Mouse (Mus musculus) layer of hippocampus, postnatal 14 days (tissue): ENCODE measurements around the gene Rps21. TPM values are rescaled to one million over a fixed set of nuclear protein-coding genes. Genes with fewer than 3 reads are reported as not detected.

Source experiments
- DNase-seq, 2 experiments: peaks; one replicate each; pipeline ENCODE4 v3.0.0; 2021 to 2022; ENCODE audit warnings: low spot score in 2 of 2, mixed read lengths in 1 of 2
- total RNA-seq, 2 experiments: library from RNA; stranded (reverse); gene quantifications; 2 replicates each; pipeline ENCODE4 v1.2.3; 2021

Rps21 gene
- total RNA-seq, 2 experiments from 2014 or later: 571 to 582 TPM

DNA sequence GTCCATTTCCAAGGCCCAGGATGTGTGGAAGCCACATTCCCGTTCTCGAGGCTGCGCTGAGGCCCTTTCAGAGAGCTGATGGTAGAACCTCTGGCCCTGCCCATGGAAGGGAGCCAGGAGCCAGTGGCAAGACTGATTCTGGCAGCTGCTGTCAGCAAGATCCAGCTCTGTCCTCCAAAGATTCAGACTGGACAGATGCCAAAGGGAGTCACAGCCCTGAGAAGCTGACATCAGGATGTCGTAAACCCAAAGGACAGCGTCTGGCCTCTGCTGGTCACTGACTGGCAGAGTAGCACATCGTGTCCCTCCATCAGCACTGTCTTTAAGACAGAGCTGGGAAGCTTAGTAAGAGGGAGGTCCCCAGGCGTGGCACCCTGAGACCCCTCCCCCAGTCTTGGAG, 28.6 kb upstream of the Rps21 start:
- DNase-seq: no peak

DNA sequence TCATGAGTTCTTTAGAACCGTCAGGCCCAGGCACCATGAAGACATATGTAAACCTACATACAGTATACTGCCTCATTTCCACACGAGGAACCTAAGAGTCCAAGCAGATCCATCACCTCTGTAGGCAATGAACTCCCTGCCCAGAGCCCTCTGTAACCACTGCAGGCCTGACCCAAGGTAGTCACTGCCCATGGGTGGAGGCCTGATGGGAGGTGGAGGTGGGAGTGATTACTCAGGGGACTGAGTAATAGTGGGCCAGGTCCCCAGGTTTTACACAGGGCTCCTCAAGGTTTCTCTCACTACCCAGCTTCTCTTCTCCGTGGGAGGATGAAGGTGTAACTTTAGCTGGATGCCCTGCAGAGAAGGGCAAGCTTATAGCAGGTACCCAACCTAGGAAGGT, 28.0 kb upstream of the Rps21 start:
- DNase-seq: no peak

DNA sequence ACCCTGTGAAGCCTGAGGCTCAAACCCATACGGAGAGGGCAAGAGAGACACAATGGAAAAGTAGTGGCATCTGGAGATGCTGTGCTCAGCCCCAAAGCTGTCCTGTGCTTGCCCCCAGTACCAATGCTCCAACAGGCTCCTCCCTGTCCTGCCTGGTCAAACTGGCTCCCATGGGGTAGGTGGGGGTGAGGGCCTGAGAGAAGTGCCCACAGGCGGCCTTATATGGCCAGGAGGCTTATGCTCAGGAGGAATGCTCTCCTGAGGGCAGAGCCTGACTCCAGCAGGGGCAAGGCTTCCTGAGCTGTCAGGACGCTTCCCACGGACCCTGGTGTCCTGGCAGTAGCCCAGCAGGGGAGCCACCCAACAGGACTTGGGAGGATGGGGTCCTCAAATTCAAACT, 26.7 kb upstream of the Rps21 start:
- no peak for DNase-seq

DNA sequence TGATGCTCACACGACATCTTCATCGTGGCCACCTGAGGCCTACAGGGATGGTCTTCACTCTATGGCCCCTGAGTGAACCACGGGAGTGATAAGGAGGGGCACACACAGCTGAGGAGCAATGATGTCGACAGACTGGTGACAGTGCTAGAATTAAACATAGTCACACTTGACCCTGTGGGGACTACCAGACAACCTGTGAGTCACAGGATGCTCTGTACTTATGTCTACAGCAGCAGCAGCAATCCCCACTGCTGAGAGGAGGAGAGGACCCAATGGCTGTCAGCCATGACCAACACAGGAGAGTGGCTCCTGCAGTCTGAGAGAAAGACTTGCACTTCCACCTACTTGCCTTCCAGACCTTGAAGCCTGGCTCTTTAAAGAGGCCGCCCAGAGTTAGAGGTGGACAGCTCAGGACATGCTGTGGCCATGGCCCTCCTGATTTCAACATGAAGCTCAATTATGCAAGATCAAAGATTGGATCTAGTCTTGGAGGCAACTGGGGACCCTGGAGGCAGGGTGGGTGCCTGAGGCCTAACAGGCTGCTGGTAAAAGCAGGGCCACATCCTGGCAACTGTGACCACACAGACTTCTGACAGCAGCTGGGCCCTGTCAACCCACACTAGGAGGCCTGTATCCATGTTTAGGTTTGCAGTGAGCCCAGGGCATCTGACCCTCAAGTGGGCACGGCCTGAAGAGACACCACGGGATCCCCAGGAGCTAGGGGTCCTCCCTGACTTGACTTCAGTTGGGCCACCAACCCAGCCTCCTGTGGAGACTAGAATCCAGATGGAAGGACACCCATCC, 23.9 kb upstream of the Rps21 start:
- no peak for DNase-seq

DNA sequence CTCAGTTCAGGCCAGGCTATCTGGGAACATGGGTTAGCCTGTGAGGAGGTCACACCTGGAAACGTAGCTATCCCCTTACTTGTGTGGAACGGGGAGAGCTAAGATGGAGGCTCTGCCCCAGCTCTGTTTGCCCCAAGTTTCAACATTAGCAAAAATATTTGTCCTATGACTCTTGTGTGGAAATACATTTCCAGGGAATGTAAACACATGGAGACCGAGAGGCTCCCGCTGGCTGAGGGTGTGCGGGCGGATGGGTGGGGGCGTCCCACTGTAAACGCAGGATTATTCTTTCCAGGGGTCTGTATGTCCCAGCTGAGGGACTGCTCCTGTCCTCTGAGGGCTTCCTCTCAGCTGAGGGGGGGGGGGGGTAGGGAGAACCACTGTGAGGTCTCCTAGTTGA, 22.8 kb upstream of the Rps21 start:
- DNase-seq: no peak

DNA sequence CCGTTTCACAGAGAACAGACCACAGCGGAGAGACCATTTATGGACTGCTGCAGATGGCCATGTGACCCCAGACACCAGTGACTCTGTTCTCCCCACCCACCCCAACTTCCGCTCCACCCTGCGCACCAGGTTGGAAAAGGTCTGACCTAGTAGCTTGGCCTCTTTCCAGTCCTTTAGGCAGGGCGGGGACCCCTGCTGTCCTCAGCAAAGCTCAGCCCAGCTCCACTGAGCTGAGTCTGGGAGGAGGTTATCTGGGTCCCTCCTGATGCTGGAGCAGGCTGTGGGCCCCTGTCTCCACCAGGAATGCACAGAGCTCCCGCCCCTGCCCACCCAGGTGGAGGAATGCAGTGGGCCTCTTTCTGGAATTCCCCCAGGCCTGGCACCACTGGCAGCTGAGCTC, 22.2 kb upstream of the Rps21 start:
- no peak for DNase-seq

DNA sequence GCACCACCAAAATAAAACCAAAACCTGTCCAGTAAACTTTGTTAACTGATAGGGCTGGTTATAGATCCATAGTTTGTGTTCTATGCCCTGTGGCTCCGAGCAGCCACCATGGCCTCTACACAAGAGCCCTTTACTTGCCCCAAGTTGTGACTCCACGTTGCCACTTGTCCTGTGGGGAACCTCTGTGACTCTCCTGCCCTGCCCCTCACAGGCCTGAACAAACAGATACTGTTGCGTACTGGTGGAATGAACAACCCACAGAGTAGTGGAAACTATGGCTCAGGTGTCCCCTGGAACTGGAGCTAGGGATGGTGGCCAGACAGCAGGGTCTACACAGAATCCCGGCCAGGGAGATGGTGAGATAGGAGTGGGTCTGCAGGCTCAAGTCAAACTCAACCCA, 21.4 kb upstream of the Rps21 start:
- no peak for DNase-seq

DNA sequence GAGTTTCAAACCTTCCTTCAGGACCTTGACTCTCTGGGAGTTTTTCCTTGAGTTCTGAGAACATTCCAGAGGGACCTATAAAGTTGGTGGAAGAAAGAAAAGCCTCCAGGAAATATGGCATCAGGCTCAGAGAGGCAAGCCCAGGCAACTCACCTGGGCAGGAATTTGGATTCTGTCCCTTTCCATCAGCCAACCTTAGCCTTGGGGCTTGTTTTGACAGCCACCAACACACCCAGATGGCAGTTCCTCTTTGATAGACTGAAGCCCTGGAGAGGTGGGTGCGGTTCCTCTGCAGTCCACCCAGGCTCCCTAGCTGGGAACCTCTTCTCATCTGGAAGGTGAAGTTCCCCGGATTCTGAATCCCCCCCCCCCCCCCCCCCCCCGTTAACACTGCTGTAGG, 20.7 kb upstream of the Rps21 start:
- no peak for DNase-seq

DNA sequence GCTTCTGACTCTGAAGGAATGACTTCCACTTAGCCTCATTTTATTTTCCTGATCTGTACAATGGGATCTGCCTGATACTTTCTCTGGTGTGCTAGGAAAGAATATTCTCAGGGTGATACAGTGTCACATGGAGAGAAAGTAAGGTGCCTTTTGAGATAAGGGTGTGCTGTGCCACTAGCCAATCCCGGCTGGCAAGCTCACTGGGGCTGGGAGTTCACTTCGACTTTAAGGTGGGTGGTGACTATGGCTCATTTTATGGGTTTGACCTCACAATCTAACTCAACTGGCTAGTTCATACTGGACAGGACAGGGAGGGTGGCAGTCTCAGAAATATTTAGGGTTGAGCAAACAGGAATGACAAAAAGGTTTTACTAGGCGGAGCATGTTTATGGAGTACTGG, 20.2 kb upstream of the Rps21 start:
- no peak for DNase-seq

DNA sequence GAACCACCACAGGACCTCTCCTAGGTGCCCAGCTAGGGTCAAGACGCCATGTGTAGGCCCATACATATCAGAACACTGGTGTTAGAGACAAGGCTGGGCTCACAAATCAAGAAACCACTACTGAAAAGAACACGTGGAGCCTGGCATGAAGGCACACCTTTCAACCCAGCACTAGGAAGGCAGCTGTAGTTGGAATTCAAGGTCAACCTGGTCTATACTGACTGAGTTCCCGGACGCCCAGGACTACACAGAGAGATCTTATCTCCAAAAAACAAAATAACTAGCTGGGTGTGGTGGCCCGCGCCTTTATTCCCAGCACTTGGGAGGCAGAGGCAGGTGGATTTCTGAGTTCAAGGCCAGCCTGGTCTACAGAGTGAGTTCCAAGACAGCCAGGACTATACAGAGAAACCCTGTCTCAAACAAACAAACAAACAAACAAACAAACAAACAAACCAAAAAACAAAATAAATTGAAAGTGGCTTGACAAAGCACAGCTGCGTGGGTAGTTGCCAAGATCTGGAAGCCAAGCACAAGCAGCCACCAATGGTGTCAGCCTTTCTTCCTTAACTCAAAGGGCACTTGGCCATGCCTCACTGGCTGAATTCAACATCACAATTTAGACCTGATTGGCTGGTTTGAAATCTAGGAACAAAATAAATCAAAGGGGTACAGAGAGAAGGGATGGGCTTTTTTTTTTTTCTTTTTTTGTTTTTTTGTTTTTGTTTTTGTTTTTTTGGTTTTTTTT, 19.4 kb upstream of the Rps21 start:
- DNase-seq: no peak

DNA sequence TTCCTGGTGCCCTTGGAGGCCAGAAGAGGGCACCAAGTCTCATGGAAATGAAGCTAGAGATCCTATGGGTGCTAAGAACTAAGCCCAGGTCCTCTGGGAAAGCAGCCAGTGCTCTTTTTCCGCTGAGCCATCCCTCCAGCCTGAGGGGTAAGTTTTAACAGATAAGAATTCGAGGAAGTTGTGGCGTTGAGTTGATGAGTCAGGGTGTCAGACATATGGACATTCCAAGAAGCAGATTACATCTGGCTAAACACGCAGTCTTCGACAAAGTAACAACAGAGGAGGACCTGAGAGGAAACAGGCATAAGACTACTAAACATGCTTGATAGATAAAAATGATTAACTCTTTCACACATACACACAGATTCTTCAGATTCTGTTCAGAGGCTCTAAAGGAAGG, 18.6 kb upstream of the Rps21 start:
- DNase-seq: no peak

DNA sequence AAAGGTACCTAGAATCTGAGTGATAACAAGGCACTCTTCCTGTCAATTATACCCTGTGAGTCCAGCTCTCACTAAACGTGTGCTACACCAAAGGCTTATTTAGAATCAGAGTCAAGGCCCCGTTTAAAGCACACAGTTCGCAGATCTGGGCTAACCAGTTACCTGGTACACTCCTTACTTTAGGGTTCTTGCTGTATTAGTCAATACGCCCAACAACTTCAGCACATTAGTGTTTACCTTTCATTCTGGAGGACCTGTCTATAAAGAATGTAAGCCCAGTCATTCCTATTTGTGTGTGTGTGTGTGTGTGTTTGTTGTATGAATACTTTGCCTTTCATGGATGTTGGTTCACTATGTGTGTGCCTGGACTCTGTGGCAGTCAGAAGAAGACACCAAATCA, 14.1 kb upstream of the Rps21 start:
- no peak for DNase-seq

DNA sequence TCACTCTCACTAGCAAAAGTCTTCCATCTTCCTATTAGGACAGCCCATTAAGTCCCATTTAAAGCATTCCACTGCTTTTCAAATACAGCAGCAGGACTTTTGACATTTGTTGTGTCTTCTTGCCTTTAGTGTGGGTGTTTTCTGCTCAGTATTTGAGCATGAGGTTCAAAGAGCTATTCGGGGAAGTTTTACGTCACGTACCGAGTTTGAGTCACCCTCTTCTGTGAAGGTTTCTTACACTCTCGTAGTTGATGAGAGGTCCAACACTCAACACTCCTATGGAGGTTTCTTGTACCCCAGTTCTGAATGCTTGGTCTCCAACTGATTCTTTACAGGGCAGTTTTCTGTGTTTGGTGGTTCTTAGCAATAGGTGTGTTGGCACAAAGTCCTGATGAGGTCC, 9.3 kb upstream of the Rps21 start:
- no peak for DNase-seq

DNA sequence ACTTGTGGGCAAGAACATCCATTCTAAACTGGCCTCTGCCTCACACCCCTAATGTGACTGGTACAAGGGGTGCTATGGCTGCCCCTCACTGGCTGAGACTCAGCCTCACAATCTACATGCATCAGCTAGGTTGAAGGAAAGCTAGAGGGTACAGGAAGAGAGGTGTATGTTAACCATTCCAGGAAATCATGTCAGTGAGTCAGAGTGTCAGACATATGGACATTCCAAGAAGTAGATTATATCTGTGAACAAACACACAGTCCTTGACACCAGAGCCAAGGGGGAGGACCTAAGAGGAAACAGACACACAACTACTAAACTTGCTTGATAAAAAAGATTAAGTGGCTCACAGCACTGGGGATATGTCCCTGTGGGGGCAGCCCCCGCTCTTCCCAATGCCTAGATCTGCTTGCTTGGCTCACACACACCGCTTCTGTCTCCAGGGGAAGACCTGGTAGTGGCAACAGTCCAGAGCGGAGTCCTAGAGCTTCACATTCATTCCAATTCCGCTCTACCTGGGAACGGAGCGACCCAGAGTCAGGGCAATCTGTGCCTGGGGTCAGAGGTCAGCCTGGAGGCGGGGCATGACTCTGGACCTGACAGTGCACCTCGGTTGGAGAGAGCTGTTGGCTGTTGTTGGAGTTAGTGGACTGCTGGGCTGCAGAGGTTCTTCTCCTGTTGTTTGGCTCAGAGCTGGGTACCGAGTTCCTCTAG, 8.1 kb upstream of the Rps21 start:
- DNase-seq: no peak

DNA sequence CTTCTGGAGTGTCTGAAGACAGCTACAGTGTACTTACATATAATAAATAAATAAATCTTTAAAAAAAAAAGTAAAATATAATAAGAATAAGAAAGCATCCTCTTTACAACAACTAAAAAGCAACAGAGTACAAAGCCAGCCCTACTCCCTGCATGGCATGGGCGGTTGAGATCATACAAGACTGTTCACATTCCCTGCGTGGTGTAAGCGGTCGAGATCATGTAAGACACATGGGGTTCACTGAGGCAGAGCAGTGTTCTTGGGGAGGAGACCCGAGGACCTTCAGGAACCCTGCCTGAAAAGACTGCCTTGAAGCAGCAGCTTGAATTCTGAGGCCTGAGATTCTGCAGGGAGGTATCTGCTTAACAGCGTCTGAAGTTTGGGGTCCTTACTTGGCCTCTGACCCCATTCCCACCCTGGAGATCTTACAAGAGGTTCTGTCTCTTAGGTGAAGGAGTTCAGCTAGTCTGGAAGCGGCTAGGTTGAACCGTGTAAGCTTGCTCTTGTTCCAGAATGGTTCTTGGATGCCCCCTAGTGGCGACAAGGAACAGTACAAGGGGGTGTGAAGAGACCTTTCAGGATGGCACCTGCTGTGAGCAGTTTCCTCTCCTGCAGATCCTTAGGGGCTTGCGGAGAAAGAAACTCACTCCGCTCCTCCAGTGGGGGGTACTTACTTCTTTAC, 6.1 kb upstream of the Rps21 start:
- DNase-seq: peak; percentile 77 to 87

DNA sequence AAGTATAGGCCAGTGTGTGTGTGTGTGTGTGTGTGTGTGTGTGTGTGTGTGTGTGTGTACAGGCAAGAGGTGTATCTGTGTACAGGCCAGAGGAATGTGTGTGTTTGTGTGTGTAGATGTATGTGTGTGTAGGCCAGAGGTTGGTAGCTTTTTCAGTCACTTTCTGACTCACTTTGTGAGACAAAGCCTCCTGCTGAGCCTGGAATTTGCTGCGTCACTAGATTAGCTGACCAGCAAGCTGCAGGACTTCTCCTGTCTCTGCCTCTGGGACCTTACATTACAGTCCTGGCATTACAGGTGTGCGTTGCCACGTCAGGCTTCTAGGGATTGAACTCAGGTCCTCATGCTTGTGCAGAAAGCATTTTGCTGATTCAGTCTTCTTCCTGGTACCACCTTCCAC, 5.3 kb upstream of the Rps21 start:
- DNase-seq: no peak

DNA sequence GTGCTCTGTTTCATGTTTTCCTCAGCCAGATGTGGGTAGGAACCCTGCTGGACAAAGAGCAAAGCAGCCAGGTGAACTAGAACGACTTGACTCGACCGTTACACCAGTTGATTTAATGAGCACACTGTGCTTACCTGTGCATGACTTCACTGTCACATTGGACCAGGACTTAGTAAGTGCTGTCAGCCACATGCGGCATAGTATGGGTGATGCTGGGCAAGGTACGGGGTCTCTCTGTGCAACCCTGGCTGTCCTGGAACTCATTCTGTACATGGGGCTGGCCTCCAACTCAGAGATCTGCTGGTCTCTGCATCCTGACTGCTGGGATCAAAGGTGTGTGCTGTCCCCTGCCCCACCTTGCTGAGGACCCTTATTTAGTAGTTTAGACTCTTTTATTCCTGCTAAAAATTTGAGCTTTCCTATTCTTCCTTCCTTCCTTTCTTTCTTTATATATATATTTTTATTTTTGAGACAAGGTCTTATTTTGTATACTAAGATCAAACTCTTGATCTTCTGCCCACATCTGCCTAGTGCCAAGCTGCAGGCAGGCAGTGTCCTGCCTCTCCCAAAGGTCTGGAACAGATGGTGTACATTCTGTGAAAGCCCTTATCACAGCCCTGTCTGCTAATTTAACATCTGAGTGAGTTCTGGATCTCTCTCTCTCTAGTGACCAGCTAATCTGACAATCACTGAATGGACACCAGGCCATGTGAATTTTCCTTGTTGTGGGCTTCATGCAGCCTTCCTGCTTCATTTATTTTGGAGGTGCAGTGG, 2.6 kb upstream of the Rps21 start:
- no peak for DNase-seq

DNA sequence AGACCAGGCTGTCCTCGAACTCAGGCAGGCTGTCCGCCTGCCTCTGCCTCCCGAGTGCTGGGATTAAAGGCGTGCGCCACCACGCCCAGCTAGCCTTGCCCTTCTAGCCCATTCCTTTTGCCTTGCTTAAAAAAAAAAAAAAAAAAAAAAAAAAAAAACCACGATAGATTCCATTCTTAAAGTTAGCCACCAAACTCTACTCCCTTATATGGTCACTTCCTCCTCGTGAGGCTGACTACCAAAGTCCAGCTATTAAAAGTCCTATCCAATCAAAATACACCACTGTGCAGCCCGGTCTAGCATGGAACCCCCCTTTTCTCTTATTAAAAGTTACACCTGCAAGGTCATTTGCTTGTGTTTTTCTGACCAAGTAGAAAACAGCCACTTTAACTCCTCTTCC, 1.5 kb upstream of the Rps21 start:
- no peak for DNase-seq

DNA sequence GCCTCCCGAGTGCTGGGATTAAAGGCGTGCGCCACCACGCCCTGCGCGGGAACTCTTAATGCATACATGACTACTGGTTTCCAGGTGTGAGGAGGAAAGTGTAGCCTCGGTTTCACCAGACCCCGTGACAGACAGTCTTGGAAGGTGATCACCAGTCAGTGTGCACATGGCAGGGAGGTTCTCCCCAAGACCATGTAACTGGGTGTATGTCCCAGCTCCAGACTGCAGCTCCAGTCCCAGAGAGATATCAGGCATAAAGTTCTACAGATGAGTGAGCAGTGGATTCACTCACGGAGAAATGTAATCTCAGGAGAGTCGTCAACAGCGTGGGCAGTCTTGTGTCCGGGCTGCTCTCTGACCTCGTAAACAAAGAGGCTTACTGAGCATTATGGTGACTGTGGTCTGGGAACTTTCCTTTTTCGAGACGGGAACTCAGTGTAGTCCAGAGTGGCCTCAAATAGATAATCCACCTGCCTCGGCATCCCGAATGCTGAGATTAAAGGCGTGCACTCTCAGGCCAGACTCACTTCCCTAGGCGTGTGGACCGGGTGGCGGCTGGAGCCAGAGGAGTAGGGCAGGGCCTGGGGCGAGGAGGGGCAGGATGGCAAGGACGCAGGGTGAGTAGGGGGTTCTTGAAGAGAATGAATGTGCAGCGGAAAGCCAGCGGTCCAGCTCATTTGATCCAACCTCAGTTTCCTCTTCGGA, 729 bp upstream of the Rps21 start:
- DNase-seq: no peak
